Mouse (Mus musculus): ENCODE measurements at regions not wholly inside any gene's neighbourhood (a gene's known extent, or its start where the extent isn't known, plus 50 kb on each side); places are given as distances from the start of the nearest gene placed in this dataset.

DNA sequence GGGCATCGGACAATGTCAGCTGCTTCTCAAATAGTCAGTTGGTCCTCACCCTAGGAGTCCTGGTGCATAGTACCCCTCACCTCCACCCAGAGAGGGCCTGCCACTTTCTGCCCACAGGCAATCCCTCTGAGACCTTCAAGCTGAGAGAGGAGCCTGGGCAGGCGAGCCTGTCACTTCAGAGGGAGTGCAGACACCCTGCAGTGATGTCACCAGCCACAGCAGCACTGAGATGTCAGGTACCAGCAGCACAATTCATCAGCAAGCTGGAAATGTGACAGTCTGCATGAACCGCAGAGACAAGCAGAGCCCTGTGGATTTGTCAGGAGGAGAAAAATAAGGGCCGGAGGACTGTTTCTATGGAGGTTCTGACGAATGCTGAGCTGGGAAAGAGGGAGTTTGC lies 324.3 kb downstream of the Qk start:
- no peak for DNase-seq

DNA sequence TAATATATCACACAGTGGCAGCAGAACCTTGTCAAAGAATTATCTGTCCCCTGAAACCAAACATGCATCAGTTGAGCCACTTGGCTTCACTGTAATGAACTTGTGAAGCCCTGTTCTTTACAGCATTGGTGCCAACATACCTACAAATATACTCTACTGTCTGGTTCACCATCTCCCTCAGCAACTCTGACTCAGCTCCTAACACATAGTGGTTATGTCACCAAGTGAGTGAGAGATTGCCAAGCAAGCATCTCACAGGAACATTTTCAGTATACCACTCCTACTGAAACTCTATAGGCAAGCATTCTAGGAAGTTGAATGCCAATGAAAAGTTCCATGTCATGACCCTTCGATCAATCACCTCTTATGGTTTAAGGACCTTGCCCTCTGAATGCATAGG lies 321.2 kb upstream of the Pabpc6 start:
- no peak for DNase-seq

DNA sequence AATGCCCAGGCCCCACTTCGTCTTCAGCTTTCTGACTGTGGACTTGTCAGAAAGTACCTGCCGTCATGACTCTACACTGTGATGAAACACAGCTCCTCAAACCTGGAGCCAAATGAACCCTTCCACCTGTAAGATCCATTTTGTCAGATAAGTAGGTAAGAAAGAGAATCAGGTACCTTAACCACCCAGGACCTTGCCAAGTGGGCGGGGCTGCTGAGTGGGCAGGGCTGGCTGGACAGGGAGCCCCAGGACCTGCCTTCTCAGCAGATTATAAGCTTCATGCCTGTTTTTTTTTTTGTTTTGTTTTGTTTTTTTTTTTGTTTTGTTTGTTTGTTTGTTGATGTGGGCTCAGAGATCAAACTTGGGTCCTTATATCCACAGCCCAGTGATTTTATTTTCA lies 311.8 kb upstream of the Pabpc6 start:
- DNase-seq, result no peak

DNA sequence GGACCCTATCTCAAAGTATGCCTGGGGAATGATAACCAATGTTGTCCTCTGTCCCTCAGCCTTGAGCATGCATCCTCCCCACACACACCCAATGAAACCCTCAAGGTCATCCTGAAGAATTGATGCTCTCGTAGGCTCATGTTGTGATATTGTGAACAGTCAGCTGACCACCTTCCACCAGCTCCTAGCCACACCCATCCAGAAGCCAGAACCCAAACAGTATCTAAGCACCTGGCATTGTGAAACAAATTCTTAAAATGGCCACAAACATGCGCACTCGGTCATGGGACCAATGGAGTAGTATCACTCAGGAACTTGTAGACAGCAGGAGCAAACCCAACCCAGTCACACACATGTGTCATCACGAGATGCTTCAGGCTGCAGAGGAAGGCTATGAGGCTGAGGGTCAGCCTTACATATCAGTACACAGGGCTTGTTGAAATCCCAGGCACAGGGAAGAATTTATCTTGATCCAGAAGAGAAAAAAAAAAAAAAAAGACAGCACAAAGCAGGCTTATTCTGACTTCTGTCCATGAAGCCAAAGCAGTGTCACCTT lies 307.4 kb upstream of the Pabpc6 start:
- no peak for DNase-seq

DNA sequence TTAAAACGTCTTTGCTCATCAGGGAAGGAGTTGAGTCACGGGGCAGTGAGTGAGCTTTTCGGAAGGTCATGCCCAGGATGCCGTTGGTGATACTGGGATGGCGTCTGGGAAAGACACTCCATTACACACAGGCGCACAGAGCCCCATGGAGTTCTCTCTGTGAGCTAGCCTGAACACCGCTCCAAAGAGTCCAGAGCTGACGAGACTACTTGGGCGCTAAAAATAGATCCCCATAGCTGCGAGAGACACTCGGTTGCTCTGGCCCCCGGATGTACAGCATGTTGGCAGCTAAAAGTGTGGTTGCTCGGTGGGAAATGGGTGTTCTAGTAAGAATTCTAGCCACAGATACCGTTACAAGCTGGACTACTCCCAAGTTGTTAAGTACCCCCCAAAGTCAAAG lies 306.5 kb upstream of the Pabpc6 start:
- DNase-seq, result no peak

DNA sequence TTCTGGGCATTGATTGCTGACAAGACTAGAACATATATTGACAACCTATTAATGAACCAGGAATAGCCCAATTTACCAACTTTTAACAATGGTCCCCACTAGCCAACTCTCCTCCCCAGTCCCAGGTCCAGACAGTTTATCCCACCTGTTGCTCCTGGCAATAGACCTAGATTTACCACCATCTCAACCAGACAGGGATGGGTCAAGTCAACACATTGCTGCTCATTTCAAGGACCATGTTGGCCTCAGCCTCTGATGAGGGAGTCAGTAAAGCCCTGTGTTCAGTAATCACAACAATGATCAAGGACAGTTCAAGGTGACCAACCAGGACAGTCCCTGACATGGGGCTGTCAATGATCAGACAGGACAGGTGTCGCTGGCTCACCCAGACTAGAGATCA lies 305.6 kb upstream of the Pabpc6 start:
- DNase-seq, result no peak

DNA sequence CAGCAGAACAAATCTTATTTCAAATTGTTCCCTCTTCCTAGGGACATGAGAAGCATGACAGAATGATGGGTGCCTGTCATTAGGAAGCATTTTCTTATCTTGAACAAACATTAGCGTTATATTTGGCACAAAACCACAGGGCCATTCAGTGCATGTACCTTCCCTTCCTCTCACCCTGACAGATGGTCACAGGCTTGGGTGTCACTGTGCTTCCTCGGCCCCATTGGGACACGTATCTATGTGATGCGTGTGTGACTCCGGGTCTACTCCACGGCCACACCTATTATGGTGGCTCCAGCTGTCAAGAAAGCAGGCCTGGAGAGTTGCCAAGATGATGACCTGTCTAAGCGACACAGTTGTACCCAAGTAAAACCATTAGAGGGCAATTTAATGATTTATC lies 298.5 kb upstream of the Pabpc6 start:
- DNase-seq, result no peak

DNA sequence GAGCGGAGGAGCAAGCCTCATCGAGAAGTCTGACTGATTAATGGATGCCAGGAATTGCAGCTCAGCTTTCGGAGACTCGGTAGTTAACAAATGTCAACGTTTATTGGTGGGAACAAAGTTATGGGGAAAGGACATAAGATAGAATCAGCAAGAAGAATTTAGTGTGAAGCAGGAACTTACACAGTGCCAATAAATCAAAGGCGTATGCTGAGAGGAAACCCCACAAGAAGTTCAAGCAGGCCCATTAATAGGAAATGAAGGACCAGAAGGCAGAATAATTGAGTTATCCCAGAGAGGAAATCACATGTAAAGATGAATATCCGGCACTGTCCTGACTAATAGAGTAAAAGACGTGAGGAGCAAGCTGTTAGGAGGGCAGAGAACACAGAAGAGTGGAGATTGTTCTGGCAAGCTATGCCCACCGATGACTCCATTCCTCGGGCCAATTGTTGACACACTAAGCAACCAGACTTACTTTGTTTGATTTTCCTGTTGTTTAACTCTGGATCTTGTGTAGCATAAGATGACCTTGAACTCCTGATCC lies 293.4 kb upstream of the Pabpc6 start:
- DNase-seq, result no peak

DNA sequence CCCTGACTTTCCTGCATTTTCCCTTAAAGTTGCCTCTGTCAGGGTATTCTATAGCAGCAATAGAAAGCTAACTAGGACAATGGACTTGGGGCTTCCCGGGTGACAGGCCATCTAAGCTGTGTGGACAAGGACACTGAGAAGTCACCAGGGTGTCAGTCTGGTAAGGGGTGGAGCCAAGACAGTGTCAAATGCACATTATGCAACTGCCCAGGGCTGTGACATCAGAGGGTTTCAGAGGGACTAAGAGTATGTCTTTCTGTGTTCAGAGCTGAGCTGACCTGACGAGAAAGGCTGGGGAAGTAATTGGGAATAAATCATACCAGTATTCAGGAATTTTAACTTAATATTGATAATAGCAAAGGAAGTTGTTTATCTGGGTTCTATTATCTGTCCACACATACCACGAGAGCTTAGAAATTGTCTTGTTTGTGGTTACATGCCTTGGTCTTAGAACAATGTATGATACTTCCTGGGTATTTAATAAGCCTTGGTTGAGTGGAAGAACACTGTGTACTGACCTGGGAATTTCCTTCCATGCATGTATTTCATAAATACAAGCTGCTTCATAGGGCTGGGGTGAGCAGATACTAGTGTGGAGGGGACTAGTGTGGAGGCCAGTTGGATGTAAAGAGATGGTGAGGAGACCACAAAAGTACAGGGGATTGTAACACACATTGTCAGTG lies 279.6 kb upstream of the Pabpc6 start:
- no peak for DNase-seq

DNA sequence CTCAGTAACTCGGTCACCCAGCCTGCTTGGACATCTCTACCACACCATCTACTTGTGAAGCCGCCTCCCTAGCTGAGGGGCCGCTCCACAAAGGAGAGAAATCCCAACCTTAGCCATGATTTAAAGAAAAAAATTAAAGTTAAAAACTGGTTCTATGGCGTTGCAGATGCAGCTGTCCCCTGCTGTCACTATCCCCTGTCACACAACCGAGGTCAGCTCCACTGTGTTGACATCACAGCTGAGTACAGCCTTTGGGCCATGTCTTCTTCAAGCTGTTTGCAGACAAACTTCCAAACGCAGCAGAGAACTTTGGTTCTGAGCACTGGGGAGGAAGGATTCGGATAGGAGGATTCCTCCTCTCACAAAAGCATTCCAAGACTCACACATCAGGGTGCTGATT lies 278.1 kb upstream of the Pabpc6 start:
- DNase-seq, result no peak

DNA sequence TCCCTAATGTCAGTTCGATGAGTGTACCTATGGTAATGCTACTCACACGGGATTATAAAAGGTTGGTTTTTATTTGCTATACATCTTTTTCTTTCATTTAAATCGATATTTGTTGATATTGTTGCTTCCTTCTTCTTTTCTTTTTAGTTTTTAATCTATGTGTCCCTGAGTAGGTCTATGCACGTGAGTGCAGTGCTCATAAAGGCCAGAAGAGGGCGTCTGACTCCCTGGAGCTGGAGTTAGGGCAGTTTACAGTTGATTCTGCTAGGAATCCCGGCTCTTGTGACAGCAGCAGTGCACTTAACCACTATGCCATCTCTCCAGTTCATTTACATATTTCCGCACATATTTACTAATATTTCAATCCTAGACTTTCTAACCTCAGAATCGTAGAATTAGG lies 275.0 kb upstream of the Pabpc6 start:
- DNase-seq, result no peak

DNA sequence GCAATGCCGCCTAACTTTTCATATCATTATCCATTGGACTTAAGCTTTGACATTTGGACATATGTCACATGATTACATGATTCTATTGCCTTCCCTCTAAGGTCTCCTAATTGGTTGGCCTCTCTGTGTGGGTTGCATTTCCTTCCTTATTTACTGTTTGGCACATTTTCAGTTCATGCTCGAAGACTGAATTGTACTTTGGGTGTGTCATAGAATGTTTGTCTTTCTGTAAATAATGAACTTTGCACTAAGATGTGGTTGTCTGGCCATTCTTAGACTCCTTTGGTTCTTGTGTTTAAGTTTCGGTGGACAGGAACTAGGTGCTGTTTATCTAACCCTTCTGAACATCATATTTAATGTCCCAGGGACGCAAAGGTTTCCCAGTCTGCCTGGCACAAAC lies 272.7 kb upstream of the Pabpc6 start:
- no peak for DNase-seq

DNA sequence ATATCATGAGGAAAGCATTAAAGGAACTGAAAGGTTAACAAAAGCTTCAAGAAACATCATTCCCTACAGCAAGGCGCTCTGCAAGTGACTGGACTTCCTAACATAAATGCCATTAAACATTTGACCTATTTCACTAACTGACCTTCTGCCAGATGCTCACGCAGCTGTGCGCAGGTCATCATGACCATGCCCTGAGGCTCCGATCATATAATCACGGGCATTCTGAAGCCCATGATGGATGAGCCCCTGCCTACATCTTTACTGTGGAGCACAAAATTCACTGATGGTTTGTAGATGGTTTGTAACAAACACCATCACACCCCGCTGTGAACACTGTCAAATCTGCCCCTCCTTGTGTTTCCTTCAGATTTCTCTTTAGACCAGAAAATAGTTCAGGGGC lies 270.1 kb upstream of the Pabpc6 start:
- no peak for DNase-seq

DNA sequence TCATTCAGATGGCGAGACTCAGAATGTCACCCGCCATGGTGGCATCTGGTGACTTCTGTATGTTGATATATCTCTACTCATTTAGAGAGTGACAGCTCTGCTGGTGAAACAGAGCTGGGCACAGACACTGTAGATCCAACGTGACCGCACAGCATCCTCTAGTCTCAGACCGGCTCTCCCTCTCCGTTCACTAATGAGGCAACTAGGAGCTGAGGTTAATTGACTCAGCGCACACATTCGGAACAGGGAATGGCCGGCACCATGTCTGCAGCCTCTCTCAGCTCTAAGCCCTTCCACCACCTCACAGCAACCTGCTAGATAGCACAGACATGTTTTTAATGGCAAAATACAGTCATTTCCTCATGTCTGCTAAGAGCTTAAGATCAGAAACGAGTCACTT lies 268.9 kb upstream of the Pabpc6 start:
- DNase-seq, result no peak

DNA sequence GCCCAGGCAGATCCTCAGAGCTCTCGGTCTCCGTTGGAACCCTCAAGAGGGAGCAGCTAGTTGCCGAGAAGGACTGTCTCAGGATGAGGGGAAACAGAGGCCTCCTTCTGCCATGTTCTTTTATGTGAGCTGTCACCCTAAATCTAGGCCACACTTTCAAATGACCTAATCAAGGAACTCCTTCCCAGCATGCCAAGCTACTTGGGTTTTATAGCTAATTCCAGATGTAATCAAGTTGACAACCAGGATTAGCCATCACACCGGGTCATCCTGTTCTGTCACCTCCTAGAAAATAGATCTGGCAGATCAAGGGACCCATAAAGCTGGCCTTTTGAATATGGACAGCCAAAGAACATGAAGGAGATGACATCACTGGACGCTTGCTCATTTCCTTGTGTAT lies 267.7 kb upstream of the Pabpc6 start:
- DNase-seq, result no peak

DNA sequence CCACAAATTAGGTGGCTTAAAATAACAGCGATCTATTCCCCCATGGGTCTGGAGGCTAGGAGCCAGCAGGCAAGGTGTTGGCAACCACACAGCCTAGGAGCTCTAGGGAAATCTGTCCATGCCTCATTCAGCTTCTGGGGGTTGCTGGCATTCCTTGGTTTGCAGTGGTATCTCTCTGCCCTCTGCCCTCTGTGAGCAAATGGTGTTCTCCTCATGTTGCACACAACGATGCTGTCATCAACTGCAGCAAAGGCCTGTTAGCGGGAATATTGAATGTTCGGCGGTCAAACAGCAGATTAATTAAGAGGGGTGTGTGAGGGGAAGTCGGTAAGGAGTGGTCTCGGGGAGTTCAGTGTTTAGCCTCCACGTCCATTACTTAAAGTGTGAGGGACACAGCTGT lies 262.7 kb upstream of the Pabpc6 start:
- no peak for DNase-seq

DNA sequence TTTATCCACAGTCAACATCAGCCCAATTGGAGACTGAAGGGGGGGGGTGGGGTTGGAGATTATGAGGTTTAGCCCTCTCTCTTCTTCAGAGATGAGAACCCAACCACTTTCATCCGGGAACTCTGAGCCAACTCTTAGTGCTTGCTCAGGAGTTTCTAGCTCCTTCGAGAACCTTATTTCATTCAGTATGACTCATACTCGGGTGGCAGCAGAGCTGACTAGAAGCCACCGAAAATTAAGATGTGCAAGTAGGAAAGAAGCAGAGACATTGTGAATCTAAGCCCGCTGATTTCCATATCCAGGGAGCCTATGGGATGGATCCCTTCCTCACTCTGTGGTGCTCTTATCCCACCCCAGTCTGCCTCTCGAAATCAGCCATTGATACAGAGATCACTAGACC lies 262.0 kb upstream of the Pabpc6 start:
- DNase-seq, result no peak

DNA sequence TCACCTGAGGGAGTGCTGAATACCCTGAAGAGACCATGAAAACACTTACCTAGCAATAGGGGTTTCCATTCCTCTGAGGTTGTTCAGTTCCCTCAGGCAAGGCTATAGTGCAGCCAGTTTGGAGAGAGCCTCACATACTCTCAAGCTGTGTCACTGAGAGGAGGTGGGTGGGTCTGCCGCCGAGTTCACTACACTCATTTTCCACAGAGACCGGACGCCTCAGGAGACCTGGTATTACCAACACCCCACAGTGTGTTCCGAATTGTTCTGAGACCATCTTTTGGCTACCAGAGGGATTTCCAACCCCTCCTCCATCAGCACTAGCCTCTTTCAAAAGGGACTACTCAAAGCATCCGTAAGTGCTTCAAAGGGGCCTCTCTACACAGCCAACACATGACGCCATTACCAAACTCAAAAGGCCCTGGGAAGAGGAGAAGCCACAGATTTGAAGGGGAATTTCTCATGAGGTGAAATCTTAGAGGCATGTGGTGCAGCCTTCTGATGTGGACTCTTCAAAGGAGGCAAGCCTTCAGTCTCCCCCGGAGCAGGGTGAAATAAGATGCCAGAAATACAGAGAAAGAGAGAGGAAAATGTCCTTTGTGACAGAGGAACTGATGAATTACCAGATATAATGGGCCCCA lies 260.1 kb upstream of the Pabpc6 start:
- no peak for DNase-seq

DNA sequence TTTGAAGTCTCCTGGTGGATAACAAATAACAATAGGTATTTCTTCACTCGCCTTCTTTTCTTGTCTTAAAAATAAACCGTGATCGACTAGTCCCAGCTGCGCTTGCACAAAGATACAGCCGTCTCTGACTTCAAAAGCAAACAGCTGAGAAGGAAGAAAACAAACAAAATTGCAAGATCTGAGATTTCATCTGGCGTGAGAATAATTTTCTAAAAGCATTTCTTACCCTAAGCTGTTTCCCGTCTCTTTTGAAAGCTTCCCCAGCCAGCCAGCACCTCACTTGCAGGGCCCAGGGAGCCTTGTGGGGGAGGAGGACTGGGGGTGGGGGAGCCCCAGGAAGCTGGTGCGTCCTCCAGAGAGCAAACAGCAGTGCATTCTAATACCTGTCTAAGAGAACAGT lies 258.2 kb upstream of the Pabpc6 start:
- no peak for DNase-seq

DNA sequence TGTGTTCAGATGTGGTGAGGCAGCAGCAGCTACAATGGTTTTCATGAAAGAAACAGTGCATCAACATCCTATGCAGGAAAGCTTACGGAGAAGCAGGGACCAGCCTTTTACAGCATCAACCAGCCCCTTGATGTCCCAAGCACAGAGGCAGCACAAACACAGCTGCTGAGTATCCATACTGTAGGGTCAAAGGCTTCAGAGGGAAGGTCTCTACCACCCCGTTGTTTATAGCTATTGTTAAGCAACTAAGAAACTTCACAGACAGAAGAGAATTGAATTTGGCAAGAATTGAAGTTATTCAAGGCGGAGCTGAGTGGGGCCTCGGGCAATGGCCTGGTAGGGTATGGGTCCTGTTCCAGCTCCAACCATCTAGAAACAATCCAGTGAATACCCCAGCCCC lies 256.8 kb upstream of the Pabpc6 start:
- no peak for DNase-seq

DNA sequence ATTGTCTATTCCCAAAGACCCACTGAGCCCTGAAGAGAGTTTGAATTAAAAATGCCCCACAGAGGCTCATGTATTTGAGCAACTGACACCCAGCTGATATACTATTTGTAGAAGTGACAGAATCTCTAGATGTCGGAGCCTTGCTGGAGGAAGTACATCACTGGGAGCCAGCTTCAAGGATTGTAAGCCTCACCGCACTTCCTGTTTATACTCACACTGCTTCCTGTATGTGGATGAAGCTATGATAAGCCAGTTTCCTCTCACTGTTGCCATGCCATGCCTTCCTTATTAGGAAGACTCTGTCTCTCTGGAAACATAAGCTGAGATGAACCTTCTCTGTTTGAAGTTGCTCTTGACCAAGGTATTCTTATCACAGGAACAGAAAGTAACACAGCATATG lies 251.8 kb upstream of the Pabpc6 start:
- DNase-seq, result no peak

DNA sequence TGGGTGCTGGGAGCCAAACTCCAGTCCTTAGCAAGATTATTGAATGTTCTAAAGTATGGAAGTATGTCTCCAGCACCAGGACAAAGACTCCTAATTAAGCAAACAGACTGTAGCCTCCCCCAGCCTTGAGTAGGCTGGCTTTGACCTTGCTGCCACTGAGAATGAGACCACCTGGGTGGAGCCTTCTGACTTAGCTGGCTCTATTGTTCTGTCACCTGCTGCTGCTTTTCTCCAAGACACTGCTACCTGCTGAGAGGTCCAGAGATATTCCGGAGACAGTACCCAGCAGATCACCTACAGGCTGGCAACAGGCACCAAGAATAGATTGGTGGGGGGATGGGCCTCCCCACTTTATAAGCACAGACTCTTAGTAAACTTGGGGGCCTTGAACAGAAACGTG lies 247.5 kb upstream of the Pabpc6 start:
- DNase-seq, result no peak

DNA sequence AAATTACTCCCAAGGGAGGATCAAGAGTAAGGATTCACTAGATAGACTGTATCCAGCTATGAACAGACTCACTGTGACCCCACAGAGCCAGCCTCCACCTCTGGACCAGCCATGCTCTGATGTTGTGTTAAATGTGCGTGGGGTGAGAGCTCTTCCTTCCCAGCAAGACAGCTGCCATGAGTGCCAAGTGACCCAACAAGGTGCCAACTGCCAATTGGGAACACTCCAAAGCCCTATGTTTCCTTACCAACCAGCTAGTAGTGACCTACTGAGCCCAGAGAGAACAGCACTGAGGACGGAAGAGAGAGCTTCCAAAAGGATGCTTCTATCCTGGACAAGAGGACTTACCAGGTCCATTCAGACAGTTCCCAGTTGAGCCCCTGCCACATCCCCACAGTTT lies 241.3 kb upstream of the Pabpc6 start:
- DNase-seq, result no peak

DNA sequence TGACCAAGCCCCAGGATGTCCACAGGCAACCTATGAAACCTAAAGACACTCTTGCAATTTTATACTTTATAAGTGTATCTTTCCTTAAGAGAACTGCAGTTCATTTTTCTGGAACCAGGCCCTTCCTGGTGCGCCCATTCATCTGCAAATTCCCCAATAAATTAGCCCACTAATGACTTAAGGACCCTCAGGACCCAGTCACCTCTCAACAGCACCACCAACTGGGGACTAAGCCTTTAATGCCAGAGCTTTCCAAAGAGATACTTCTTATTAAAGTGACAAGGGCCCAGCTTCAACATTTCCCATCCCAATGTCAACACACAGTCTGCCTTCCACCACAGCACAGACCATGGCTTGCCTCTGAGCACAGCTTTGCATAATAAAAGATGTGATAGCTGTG lies 237.6 kb upstream of the Pabpc6 start:
- DNase-seq, result no peak

Data from gastrocnemius, postnatal 25 days (tissue).